Mouse (Mus musculus) NIH3T3 (cell line): ENCODE data around the gene Gadd45b.

Source experiments
- DNase-seq: peaks from one replicate; pipeline ENCODE4 v3.0.0-alpha.2; 2012; ENCODE audit warnings: low read depth

Gadd45b gene

GRCm38 (mm10) chr10:80956385-80956784 lies 26.5 kb downstream of the Gadd45b start:
- no peak for DNase-seq

- no peak for DNase-seq
Observed at GRCm38 (mm10) chr10:80956901-80957300, 27.0 kb downstream of the Gadd45b start.

GRCm38 (mm10) chr10:80957791-80958190 lies 27.9 kb downstream of the Gadd45b start:
- no peak for DNase-seq

- no peak for DNase-seq
Observed at GRCm38 (mm10) chr10:80958979-80959637, 29.2 kb downstream of the Gadd45b start.

GRCm38 (mm10) chr10:80960551-80961508 lies 31.0 kb downstream of the Gadd45b start:
- peak; percentile 78 for DNase-seq

- peak; percentile 74 for DNase-seq
Observed at GRCm38 (mm10) chr10:80962051-80962472, 32.2 kb downstream of the Gadd45b start.

GRCm38 (mm10) chr10:80962585-80962984 lies 32.7 kb downstream of the Gadd45b start:
- peak; percentile 55 for DNase-seq

GRCm38 (mm10) chr10:80963031-80963975 lies 33.4 kb downstream of the Gadd45b start:
- no peak for DNase-seq

- peak; percentile 89 for DNase-seq
Observed at GRCm38 (mm10) chr10:80966296-80966695, 36.4 kb downstream of the Gadd45b start.

GRCm38 (mm10) chr10:80967101-80967656 lies 37.3 kb downstream of the Gadd45b start:
- peak; percentile 78 for DNase-seq

- no peak for DNase-seq
Observed at GRCm38 (mm10) chr10:80968106-80968505, 38.2 kb downstream of the Gadd45b start.

- DNase-seq: no peak
Observed at GRCm38 (mm10) chr10:80969298-80969697, 39.4 kb downstream of the Gadd45b start.

- no peak for DNase-seq
Observed at GRCm38 (mm10) chr10:80970159-80970558, 40.3 kb downstream of the Gadd45b start.

- DNase-seq: no peak
Observed at GRCm38 (mm10) chr10:80971533-80971932, 41.7 kb downstream of the Gadd45b start.

GRCm38 (mm10) chr10:80972071-80972987 lies 42.5 kb downstream of the Gadd45b start:
- peak; percentile 36 for DNase-seq

GRCm38 (mm10) chr10:80973722-80974121 lies 43.8 kb downstream of the Gadd45b start:
- DNase-seq: no peak

- no peak for DNase-seq
Observed at GRCm38 (mm10) chr10:80975478-80975877, 45.6 kb downstream of the Gadd45b start.

GRCm38 (mm10) chr10:80981564-80982112 lies 51.8 kb downstream of the Gadd45b start:
- no peak for DNase-seq
